Mouse (Mus musculus) E14TG2a.4 (cell line): Measurements from ENCODE around the gene Vamp5.
A peak's percentile ranks its signal among the peaks of the same experiment; 100 is the strongest.

Experiments used
- CTCF ChIP-seq: conservative IDR thresholded peaks from 2 replicates; pipeline ENCODE4 v1.5.1; 2014; ENCODE audit warnings: low read length
- NANOG ChIP-seq: IDR thresholded peaks from 2 replicates; pipeline ENCODE4 v1.6.1; 2014; ENCODE audit warnings: borderline replicate concordance, low read length, mixed read lengths
- POU5F1 ChIP-seq: IDR thresholded peaks from 2 replicates; pipeline ENCODE4 v1.6.1; 2014; ENCODE audit warnings: low read length, borderline replicate concordance

GRCm38 (mm10) chr6:72380131-72380770 is at the start of gene Vamp5:
- TF ChIP-seq CTCF, result 0 out of 2 replicates have a peak, but pooled peaks have one; percentile 6
- TF ChIP-seq POU5F1, result no peak
- no peak for TF ChIP-seq NANOG
